Mouse (Mus musculus) left cerebral cortex, postnatal 36 days (tissue): ENCODE data around the gene Angptl3. TPM values are rescaled to one million over a fixed set of nuclear protein-coding genes. Genes with fewer than 3 reads are reported as not detected.

Experiments used
- DNase-seq, 2 experiments: peaks; one replicate each; pipeline ENCODE4 v3.0.0; 2021 to 2022; ENCODE audit warnings: low spot score in 2 of 2, mixed read lengths in 1 of 2
- intact Hi-C: fragments of 180-260 bp; cut with DNase I; formaldehyde crosslinking; loops from one replicate; pipeline ENCODE4 v1.15.1; 2025
- total RNA-seq, 2 experiments: library from RNA; stranded (reverse); gene quantifications; 2 replicates each; pipeline ENCODE4 v1.2.3; 2021

Gene Angptl3
- under 1 TPM in 1 of 2 experiments, not detected in 1; 0.22 TPM for total RNA-seq

GRCm38 (mm10) chr4:99030686-99031085, at the start of gene Angptl3:
TSS of gene Angptl3 (plus strand) at chr4:99030954.
- DNase-seq: no peak
- intact Hi-C loops: no loop called here

GRCm38 (mm10) chr4:98984701-98985100, 46.1 kb upstream of the Angptl3 start:
- DNase-seq: no peak
- intact Hi-C loops: no loop called here

DNA sequence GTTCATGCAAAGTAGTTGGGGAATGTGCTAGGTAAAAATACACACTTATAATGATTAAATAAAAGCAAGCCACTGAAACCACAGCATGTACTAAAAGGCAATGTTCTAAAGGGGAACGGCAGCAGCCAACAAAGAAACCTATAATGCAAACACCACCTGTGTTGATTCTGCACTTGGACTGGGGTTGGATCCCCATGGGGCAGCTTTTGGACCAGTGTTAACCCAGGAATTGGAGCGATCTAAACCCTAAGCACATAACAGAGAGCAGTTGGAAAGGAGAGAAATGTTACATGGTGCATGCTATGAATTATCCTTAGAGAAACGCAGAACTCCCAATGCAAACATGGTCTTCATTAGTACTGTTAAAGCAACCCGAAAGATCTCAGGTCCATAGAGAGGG, 37.3 kb upstream of the Angptl3 start:
- no peak for DNase-seq
- intact Hi-C loops: no loop called here

DNA sequence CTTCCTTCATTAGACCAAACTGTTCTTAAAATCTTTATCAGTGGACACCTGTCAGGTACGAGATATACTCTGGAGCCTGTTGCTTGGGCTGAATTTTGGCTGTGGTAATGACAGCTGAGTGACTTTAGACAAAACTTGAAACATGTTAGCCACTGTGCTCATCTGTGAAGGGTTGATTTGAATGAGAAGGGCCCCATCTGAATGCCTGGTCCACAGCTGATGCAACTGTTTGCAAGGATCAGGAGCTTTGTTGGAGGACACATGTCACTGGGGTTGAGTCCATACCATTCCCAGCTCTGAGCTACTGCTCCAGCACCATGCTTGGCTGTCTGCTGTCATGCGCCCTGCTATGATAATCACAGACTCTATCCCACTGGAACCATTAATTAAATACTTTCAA, 25.2 kb upstream of the Angptl3 start:
- intact Hi-C loops: no loop called here
- DNase-seq: no peak

GRCm38 (mm10) chr4:99006319-99006718, 24.4 kb upstream of the Angptl3 start:
- no peak for DNase-seq
- intact Hi-C loops: no loop called here

GRCm38 (mm10) chr4:99011039-99011438, 19.7 kb upstream of the Angptl3 start:
- intact Hi-C loops: no loop called here
- no peak for DNase-seq

DNA sequence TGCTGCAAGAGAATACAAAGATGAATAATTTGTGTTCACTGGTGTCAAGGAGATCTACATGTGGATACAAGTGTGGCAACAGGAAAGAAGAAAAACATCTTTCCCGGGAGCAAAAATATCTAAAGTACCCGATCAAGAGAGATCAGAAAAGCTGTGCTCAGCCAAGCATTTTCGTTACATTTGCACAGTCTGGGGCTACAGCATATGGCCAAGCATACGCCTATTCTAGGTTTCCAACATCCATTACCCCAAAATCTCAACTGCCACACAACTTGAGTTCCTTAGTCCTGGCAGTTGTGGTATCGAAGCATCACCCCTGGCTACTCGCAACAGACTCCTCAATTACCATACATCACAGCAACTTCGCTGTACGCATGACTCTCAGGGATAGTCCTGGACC, 8.5 kb upstream of the Angptl3 start:
- intact Hi-C loops: no loop called here
- DNase-seq: no peak

DNA sequence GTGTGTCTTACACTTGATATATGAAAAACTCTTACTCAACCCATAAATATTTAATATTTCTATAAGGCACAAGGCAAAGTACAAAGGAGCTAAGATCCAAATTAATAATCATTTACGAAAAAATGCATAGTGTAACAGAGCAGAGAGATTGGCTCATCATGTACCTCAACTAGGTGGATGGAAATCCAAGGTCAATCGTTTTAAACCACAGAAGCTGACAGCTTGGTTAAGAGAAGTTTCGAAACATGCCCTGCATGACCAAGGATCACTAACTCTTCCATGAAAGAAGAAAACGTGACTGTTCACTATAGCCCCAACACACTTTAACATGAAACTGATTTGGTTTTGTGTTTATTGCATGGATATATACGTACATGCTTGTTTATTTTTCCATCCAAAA, 2.4 kb upstream of the Angptl3 start:
- intact Hi-C loops: no loop called here
- DNase-seq: no peak

DNA sequence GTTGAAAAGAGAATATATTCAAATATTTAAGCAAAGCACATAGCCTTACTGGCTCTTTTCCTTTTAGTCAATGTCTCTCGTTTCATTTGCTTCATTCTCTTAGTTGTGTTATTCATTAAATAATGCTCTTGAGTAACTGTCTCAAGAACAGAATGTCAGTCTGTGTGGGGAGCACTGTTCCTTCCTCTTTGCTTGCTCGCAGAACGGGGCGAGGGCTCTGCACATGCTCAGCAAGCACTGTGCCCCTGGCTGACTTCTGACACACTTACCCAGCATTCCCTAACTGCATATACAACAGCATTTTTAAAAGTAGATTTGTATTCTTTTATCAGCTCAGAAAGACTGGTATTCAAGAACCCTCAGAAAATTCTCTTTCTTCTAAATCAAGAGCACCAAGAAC, 2.2 kb downstream of the Angptl3 start:
- intact Hi-C loops: no loop called here
- DNase-seq: no peak

DNA sequence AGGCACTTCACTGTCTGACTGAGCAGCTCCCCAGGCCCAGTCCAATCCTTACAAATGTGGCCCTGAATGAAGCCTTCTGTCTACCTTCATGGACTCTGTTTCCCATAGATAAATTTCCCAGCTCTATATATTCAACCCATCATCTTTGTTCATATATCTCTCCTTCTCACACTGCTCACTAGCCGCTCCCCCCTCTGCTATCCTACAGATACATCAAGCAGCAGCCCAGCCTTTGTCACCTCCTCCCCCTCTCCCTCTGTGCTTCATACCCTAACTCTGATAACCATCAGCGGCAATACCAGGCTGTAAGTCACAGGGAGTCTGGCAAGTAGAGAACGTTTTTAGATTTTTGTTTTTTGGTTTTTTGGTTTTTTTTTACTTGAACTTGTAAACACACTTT, 14.1 kb downstream of the Angptl3 start:
- DNase-seq: no peak
- intact Hi-C loops: no loop called here

- intact Hi-C loops: no loop called here
- DNase-seq: no peak
Measured at GRCm38 (mm10) chr4:99046471-99046870, 15.7 kb downstream of the Angptl3 start.

- intact Hi-C loops: no loop called here
- no peak for DNase-seq
Measured at GRCm38 (mm10) chr4:99048581-99048980, 17.8 kb downstream of the Angptl3 start.

DNA sequence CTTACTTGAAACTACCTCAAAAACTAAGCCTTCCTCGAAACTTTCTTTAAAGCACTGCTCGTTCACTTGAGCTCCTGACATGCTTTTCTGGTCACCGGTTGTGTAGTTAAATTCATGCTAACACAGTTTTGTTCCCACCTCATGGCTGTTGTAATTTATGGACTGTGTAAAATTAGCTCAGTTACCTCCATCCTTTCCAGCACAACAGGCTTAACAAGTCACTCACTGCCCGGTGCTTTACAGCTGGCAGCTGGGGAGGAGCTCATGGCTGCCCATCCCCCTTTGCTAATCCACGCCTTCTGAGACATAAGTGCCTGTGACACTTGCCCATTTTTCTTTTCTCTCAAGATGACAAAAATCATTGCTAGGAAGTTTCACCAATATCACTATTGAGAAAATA, 33.8 kb downstream of the Angptl3 start:
- no peak for DNase-seq
- intact Hi-C loops: no loop called here

DNA sequence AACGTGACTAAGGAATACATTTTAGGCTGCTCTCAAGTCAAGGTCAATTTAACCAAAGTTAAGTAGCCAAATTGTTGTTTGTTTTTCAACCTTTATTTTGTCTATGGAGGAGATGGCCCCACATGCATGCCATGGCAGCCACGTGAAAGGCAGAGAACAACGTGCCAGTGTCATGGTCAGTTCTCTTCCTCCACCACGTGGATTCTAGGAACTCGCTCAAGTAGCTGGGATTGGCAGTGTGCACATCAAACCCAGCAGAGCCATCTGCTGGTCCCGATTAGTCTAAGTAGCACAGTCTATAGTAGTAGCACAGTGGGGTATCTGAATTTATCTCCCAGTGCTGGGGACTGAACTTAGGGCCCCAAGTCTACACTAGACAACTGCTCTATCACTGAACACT, 38.1 kb downstream of the Angptl3 start:
- intact Hi-C loops: no loop called here
- no peak for DNase-seq

DNA sequence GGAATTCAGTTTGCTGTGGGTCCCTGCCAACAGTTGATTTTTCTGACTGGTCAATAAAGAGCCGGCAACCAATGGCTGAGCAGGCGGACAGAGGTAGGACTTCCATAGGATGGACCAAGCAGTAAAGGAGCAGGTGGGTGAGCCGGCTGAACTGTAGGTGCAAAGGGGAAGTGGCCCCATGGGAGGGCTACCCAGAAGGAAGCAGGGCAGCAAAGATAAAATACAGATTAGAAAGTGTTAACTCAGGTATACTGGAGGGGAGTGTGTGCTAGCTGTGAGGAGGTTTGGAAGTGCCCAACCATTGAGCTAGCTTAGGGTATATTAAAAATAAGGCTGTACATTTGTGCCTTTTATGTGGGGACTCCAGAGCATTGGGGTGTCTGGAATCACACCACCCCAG, 47.3 kb downstream of the Angptl3 start:
- intact Hi-C loops: no loop called here

DNA sequence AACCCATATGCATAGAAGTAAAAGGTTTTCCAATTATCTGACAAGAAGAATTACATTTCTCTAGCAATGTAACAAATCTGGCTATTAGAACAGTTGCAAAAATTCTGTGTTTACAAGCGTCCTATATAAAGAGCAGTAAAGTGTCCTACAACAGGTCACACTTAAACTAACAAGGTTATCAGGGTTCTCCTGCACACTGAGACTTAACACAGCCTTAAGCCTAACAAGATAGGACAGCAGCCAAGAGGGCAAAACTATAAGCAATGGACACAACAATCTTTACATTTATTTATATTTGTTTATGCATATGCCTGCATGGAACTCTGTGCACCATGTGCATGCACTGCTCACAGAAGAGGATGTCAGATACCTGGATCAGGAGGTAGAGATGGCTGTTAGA, 50.4 kb downstream of the Angptl3 start:
- DNase-seq: no peak
- intact Hi-C loops: no loop called here

More for the DNA sequence above, 47.3 kb downstream of the Angptl3 start:
- no peak for DNase-seq

DNA sequence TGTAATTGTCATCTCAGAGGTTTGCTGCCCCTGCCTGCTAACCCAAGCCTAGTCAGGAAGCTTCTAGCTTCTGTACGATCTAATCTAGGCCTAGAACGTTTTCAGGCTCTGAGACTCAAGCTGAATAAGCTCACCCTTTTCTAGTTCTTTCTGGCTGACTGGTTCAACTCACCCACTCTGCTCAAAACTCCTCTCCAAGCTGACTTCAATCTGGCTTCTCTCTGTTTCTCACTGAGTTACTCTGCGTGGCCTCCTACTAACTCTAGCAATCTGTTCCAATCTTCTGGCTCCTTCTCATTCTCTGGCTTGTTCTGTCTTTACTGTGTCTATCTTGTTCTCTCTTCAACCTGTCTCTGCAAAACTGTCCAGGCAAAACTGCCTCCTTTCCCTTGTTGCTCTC, 53.1 kb downstream of the Angptl3 start:
- DNase-seq: no peak
- intact Hi-C loops: no loop called here

DNA sequence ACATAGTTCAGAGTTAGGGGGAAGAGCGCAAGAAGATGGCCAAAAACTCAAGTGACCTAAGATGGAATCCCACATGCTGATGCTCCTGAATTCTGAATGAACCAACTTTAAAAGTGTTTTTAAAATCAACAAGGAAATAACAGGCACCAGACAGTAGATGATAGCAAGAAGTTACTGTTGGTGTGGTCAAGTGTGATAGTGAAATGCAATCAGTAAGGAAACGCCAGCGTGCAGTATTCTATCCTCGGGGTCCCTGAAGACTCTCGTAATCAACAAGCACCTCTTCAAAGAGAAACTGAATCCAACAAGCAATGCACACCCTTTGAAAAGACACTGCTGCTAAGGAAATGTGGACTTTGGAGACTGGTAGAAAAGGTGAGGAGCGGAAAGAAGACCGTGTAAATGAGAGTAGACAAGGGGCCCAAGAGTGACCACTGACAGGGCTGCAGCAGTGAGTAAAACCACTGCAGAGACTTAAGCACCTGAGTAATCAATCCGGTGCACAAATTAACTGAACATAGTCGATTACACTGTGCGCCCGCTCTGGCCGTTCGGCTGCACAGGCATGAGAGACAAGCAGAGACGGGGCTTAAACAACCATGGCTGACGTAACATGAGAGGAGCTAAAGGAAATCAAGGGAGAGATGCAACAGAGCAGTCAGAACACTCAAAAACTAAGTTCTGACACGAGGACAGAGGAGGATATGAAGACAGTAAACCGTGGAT, 57.2 kb downstream of the Angptl3 start:
- intact Hi-C loops: no loop called here

DNA sequence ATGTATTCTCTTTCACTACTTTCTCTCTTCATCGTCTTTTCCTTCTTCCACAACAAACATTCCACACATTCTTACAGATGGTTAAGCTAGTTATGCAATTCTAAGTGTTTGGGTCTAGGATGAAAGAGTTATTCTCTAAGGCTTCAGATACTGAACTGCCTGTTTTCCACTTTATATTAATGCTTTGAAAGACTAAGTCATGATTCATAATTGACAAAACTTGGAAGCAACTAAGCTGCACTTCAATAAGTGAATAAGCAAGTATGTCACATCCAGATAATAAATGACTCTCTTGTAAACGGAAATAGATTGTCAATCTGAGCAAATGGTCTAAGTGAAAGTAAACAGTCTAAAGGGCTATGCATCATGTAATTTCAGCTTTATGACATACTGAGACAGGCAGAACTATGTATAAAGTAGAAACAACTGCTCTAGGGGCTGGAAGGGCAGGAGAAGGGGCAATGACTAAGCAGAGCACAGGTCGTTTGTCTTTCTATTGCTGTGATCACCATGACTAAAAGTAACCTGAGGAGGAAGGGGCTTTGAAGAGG, 60.5 kb downstream of the Angptl3 start:
- intact Hi-C loops: no loop called here
- DNase-seq: no peak

More for the DNA sequence above, 57.2 kb downstream of the Angptl3 start:
- DNase-seq: no peak

DNA sequence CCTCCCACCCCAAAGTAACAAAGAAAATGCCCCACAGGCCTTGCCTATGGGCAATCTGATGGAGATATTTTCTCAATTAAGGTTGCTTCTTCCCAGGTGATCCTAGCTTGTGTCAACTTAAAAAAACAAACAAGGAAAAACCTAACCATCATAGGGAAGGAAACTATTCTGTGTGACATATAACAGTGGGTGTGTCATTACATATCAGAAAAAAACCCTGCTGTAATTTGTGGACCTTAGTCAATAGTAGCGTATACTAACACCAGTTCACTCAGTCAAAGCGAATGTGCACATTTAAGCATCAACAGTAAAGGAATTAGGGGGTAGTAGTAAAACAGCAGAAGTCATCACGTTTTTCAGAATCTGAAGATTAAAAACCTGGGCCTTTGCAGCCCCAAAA, 61.0 kb downstream of the Angptl3 start:
- no peak for DNase-seq
- intact Hi-C loops: no loop called here
